Mouse (Mus musculus) Muller cell, postnatal 12 days (primary cell): ENCODE results near the gene Rufy4.

Experiments
- DNase-seq: peaks from one replicate; pipeline ENCODE4 v3.0.0-alpha.2; 2015; ENCODE audit errors: inconsistent ontology term

Gene Rufy4

DNA sequence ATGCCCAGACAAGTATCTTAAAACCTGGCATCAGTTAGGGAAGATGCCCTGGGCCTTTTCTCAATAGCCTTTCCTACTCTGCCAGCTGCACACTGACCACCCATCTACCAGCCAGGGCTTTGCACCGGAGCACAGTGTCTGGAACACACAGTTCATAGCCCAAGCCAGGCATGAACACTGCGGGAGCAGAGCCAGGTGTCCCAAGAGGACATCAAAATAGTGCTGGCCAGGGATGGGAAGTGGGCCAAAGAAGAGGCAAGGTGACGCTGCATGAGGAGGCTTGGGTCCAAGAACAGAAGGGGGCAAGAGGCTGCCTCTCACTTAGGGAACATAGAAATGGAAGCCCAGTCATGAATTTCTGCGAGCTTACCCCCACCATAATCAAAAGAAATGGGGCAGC, 19.7 kb upstream of the Rufy4 start:
- no peak for DNase-seq

DNA sequence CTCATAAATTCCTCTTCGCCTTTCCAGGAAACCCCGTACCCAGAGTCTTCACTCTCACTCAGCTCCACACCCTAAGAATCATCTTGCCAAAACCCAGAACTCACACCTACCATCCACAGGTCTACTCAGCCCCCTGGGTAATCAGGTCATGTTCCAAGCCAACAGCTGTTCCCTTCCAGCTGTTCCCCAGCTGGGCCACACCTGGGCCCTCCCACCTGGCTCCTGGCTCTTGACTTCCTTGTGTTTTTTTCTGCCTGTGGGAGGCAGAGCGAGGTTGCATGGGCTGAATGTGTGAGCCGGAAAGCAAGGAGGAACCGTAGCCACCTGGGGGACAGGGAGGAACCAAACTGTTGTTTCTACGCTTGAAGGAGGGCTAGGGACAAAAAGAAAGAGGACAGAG, 19.1 kb upstream of the Rufy4 start:
- no peak for DNase-seq

DNA sequence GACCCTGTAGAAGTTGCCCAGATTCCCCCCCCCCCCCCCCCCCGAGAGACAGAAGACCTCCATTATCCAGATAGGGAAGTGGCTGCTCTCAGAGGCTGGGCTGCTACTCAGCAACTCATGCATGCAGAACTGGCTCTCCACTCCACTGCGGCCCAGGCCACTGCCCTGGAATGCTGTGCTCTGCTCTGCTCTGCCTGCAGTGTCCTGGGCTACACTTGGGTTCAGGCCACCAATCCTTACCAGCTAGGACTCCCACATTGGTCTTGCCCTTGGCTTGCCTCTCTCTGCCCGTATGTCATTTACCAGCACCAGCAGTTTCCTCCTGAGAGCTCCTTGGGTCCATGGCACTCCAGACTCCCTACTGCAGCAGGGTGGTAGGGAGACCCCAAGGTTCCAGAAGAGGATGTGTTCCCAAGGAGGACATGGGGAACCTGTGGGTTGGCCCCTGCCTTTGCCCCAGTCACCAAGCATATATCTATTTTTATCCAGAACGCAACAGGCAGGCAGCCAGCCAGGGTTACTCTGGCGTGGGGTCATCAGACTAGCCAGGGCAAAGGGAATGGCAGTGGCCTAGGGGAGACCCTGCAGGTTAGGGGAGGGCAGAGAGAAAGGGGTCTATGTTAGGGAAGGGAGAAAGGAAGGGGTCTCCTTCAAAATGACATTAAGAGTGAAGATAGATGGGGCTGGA, 17.3 kb upstream of the Rufy4 start:
- DNase-seq = no peak

DNA sequence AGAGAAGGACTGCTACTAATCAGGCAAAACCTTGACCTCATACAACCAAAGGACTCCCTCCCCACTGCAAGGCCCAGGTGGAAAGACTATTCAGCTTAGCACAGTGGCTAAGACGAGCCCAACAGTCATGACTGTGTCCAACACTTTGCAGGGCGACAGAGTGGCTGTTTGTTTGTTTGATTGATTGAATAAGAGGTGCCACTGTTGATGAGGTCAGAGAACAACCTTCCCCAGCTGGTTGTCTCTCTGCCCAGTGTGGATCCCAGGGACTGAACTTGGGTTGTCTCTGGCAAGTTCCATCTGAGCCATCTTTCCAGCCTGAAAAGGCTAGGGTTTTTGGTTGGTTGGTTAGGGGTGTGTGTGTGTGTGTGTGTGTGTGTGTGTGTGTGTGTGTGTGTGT, 15.7 kb upstream of the Rufy4 start:
- DNase-seq = no peak

DNA sequence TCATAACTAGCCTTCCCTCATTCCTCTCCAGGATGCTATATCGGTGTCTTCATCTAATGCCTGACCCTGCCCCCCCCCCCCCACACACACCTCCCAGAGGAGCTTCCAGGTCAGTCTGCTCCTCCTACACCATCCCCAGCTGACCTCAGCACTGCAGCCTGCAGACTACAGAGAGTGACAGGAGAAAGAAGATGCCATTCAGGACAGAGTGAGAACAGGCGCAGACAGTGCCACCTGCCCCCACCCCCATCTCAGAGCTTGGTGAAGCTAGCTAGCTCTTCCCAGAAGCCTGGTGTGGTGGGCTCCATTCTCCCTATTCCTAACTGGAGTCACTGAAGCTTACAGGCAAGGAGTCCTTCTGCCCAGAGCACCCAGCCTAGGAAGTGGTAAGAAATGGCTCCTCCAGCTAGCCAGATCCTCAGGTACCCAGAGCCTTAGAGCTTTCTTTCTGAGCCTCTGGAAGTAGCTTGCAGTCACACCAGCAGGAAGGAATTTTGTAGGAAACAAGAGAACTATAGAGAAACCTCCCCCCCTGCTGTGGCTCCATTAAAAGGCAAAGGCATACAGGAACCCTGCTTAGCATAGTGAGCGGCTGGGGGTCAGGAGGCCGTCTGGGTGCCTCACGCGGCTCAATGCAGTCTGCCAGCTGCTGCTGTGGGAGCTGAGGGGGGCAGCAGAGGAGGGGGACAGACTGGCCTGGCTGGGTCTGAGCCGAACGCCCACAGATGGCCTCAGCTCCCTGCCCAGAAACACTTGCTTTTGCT, 14.2 kb upstream of the Rufy4 start:
- peak; percentile 73 for DNase-seq

DNA sequence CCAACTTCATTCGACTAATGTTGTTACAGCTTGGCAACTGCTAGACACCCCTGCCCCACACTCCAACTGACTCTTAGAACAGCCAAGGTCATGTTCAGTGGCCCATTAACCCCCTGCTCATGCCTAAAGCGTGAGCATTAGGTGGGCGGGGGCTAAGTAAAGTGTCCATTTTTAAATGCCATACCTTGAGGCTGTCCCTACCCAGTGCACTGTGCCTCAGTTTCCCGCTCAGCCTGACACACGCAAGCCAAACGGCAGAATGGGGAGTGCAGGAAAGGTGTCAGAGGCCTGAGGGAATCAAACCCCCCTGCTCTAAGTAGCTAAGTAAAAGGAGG, 13.7 kb upstream of the Rufy4 start:
- no peak for DNase-seq

DNA sequence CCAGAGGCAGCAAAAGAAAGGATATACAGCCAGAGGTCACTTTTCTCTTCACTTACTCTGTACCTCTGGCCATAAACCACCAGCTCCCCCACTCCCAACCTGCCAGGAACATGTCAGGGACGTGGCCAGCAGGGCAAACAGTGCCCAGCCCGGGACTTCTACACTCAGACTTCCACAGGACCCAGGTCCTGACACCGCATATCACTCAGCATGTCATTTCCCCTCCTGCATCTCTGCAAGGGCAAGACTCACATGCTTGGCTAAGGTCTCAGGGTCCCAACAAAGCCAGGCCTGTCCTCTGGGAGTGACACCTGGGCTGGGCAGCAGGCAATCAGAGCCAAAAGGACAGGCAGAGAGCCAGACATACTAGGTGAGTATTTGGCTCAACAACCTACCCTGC, 12.3 kb upstream of the Rufy4 start:
- no peak for DNase-seq

DNA sequence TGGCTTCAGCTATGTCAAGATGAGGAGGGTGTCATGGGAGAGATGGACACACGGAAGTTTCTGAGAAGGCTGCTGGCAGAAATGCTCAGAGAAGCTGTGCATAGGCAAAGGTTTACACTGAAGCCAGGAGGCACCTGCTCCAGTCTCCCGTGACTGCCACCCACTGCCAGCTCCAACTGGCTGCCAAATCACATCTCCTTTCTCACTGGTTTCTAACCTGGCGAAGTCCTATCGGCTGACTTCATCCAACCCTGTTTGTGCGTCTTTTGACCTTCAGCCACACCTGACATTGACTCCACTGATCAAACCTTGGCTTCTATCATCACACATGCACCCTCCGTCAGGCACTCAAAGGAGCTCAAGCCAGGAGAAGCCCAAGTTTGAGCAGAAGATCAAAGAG, 7.5 kb upstream of the Rufy4 start:
- DNase-seq = no peak

DNA sequence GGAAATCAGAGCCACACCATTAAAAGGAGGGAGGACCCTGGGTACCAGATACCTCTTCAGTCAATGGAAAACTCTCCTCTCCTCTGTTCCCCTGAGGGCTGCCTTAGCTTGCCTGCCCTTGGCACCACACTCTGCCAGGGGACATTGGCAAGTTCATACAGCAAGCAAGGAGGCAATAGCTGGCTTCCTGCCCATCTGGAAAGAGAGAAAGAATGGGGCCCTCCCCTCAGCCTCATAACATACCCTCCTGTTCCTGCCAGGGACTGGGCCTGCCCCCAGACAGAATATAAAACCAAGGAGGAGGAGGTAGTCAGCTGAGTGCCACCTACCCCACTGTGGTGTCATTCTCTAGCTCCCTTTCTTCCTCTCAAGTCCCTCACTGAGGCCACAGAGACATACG, 6.2 kb upstream of the Rufy4 start:
- DNase-seq = peak; percentile 46

DNA sequence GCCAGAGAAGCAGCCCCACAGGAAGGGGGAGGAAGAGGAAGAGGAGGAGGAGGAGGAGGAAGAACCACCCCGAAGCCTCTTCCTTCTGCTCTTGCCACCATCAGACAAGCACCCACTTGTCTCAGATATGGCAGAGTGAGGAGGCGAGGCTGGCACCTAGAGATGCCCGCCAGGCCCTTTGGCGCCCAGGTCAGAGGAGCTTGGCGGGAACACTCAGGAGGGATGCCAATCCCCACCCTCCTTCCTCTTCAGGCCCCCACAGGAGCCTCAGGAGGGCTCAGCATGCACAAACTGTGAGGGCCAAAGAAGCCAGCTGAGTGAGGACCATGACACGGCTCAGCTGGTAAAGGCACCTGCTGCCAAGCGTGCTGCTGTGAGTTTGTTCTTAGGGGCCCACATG, 4.2 kb upstream of the Rufy4 start:
- DNase-seq = no peak

DNA sequence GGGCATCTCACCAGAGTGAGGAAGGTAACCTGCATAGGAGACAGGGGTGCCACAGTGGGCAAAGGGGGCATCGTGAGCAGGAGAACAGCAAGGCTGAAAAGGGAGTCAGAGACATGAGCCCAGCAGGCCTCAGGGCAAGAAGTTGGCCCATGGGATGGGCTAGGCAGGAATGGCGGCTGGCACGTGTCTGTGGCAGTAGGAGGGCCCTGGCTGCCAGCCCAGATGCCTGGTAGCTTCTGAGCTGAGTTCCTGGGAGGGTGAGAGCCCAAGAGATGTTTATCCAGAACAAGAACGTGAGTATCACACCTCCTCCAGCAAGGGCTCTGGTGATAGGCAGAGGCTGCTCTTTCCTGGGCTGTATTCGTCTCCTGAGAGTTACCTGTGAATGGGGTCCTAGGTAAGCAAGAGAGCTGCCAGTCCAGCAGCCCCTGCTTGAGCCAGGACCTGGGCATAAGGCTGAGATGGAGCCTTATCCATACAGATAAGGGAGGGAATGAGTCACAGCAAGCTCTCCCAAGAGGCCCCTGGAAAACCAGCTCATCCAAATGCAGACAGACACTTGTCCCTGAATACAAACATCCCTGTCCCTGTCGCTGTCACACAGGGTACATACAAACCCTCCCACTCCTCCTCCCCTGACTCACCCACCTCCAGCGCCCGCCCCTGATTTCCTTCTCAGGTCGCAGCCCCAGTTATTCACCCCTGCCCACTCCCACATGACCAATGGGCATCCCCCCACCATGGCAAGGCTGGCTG, 3.3 kb upstream of the Rufy4 start:
- peak; percentile 75 for DNase-seq

DNA sequence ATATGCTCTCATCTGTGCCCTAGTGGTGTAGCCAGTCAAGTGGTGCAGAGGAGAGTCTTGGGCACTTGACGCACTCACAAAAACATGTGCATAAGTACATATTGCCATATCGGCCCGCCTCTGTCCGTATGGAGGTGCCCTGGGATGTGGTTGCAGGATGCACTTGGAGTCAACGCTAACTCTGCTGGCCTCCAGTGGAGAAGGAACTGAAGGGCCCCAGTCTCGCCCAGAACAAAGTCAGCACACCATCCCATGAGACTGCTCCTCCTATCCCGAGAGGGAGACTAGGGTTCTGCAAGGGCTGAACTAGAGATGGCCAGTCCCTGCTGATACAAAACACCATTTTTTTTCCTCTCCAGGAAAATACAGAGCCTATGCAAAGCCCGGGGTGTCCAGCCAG, 2.1 kb upstream of the Rufy4 start:
- no peak for DNase-seq

DNA sequence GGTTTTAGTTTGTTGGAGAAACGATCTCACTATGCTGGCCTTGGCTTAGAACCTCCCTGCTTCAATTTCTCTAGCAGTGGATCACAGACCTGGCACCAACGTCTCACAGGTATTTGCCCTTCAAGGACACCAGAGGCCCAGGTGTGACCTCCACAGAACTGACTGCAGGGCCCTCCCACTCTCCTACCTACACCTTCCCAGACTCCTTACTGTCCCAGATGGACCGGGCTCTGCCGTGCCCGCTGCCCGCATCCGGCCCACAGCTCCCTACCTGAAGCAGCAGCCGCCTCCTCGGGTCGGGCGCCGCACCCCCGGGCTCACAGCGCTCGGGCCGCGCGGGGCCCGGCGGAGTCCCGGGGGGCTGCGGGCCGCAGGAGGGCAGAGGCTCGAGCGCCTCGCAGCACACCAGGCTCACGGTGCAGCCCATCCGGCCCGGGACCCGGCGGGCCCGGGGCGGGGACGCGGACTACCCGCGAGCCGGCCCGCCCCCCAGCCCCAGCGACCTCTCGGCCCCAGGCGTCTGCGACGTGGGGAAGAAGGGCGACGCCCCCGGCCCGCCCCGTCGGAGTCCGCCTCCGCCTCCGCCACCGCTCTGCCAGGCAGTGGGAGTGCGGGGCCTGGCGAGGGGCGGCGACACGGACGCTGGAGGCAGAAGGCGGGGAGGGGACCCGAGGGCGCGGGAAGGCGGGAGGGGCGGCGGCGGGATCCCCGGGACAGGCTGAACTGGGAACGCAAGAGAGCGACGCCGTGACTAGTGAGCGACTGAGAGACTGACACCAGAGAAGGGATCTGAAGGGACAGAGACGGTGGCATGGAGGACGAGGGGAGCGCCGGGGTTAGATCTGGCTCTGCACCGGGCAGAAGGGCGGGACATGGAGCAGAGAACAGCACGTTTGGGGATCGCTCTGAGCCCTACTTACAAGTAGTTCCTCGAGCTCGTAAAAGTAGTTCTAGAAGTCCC, 1.0 kb upstream of the Rufy4 start, which contains the start of gene Tns1:
Gene Tns1, minus strand, starts transcription at position 429 of the 961 bp plus-strand sequence.
- peak; percentile 76 for DNase-seq

DNA sequence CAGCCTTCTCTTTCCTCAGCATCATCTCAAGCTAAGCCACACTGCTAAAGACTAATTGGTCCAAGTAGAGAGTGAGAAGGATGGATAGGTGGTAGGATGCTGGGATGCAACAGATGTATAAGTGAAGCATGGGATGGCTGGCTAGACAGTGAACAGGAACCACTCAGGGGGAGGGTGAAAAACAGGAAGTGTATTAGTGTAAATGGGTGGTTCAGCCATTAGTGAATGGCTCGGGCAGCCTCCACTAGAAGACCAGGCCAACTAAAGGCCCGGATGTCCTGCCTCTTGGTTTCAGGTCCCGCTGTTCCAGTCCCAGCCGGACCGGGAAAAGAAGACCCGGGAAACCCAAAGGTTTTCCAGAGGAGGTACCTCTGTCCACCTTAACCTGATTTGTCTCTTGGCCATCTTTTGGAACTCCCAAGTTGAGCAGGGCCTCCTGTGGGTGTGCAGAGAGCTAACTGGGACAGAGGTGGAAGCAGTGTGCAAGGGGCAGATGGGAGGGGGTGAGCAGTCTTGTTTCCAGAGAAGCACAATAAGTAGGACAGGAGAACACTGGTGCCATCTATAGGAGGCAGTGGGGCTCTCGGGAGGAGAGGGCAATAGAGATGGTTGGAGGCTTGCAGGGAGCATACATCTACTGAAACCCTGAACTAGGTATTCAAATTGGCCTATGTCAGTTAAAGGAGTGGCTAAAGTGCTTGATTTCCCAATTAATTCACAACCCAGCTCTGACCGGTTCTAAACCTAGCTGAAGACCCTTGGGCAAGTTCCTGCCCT, 5.7 kb downstream of the Rufy4 start:
- no peak for DNase-seq

DNA sequence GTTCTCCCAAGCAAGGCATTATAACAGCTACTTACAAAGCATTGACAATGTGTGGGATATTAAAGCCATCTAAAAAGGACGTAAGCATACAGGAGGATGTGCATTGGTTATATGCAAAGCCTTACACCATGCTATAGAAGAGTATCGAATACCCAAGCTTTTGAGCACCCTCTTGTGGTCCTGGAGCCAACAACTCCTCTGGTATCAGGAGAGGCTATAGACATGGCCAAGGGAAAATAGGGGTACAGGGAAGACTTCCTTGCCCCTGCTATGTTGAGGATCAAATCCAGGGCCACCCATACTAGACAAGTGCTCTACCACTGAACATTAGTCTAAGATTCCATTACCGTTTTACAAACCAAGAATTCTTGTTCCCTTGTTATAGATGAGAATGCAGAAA, 6.7 kb downstream of the Rufy4 start:
- no peak for DNase-seq

DNA sequence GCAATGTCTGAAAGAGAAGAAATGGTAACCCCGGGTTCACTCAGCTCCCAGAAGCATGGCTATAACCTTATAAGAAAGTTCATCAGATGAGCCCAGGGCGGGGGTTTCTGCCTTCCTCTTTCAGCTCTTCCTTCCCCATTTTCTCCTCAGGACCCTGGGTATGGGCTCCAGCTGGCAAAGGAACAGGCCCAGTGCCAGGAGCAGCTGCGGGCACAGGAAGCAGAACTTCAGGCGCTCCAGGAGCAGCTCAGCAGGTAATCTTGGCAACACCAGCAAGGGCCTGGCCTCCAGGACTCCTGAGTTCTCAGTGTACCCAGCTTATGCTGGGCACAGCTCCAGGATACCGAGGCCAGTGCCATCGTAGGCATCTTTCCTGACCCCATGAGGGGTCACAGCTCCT, 8.6 kb downstream of the Rufy4 start:
- no peak for DNase-seq

DNA sequence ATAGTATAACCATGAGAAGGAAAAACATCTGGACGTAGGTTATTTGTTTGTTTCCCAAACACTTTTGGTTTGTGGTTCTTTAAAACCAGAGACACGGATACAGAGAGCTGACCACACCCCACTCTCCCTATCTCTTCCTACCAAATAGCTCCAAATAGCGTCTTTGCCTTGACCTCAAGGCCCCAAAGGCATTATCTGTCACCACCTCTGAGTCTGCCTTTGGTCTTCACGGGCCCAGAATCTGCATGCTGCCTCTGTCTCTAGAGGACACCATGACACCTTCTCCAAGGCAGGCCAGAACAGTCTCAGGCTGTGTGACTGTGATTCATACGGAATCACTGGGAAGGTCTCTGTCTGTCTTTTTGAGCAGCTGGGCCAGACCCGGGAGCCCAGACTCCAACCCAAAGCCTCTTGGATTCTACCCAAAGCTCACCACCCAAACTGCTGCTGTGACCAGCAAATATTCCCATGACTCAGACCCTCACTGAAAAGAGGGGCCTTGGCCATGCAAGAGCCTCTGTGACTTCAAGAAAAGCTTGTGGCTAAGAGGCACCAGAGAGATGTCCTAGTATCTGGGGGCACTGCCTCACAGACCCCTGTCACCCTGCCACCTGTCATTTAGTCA, 10.1 kb downstream of the Rufy4 start:
- peak; percentile 57 for DNase-seq

DNA sequence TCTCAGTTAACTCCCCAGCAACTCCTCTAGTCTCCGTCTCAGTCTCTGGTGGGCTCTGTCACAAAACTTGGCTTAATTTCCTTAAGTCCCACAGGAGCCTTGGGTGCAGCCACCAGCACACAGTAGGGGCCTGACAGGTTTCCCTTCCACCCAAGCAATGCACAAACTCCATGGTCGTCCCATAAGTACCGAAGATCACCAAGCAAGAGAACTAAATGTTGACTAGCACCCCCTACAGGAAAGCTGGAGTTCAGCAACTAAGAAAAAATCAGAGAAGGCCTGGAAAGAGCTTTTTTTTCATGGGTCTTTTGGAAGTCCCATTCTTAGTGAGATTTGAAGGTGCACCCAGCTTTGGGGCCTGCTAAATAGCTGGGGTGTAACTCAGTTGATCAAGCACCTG, 14.1 kb downstream of the Rufy4 start:
- DNase-seq = no peak

DNA sequence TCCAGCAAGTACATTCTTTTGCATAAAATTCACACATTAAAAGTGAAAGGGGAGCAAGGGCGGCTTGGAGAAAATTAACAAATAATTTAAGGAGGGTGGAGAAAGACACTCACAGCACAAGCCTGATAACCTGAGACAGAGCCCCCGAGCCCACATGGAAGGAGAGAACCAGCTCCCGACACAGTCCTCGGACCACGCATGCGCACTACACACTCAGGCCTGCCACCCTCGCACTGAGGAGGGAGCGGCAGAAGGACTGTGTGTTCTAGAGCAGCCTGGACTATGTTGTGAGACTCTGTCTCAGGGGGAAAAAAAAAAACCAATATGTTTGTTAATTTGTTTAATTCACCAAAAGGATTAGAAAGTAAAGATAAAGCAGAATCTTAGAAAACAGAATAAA, 16.4 kb downstream of the Rufy4 start:
- DNase-seq = no peak

DNA sequence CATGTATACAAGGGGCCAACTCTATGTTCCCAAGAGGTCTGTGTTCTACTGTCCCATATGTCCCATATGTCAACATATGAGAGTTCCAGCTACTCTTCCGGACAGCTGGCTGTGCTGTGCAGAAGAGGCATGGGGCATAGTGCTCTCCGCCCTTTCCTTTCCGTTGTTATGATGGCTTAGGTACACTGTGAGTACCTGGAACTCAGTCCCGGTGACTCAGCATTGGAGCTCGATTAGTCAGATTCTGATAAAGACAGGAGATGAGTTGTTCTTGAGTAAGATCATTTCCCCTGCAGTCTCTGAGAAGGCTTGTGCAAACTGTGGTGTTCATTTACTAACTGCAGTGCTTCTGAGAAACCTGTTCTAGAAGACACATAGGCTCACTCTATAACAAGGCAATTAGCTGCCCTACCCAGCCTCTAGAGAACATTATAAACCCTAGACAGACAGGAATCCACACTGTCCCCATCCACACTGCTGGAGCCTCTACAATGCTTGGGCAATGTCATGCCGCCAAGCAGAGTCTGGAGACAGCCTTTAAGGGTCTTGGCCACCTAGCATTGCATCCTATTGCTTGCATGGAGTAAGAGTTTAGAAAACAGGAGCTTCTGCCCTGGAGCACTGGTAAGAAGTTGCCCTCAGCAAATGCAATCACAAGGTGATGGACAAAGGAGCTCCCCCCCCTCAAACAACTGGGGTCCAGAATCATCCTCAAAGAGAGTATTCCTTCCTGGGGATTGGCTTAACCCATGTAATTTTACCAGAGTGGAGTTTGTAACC, 24.0 kb downstream of the Rufy4 start:
- DNase-seq = no peak
